Mouse (Mus musculus) heart, embryonic 12.5 days (tissue): ENCODE data around the gene Foxp1. TPM values are rescaled to one million over a fixed set of nuclear protein-coding genes. Genes with fewer than 3 reads are reported as not detected.

Experiments
- ATAC-seq: fragments of 200-750 bp; cut with Nextera tagmentation; 2 replicates; pipeline ENCODE4 v1.8.0; 2017; ENCODE audit warnings: moderate TSS enrichment, moderate library complexity; ENCODE audit not compliant: insufficient number of reproducible peaks, low FRiP score
- H3K27ac ChIP-seq: fragments of 300-500 bp; sonication (generic); 2 replicates; pipeline ENCODE4 v1.5.1; 2016; ENCODE audit warnings: mild to moderate bottlenecking, moderate library complexity; ENCODE audit not compliant: poor library complexity, severe bottlenecking
- H3K27me3 ChIP-seq: fragments of 300-500 bp; sonication (generic); replicated peaks from 2 replicates; pipeline ENCODE4 v1.6.1; 2016; ENCODE audit warnings: mild to moderate bottlenecking, moderate library complexity
- H3K36me3 ChIP-seq: fragments of 300-500 bp; sonication (generic); 2 replicates; pipeline ENCODE4 v1.6.1; 2016; ENCODE audit warnings: mild to moderate bottlenecking, moderate library complexity
- H3K4me1 ChIP-seq: fragments of 300-500 bp; sonication (generic); replicated peaks from 2 replicates; pipeline ENCODE4 v1.6.1; 2016; ENCODE audit warnings: mild to moderate bottlenecking
- H3K4me2 ChIP-seq: fragments of 300-500 bp; sonication (generic); 2 replicates; pipeline ENCODE4 v1.6.1; 2016; ENCODE audit warnings: mild to moderate bottlenecking, moderate library complexity
- H3K4me3 ChIP-seq: fragments of 300-500 bp; sonication (generic); 2 replicates; pipeline ENCODE4 v1.5.1; 2016; ENCODE audit warnings: mild to moderate bottlenecking
- H3K9ac ChIP-seq: fragments of 300-500 bp; sonication (generic); 2 replicates; pipeline ENCODE4 v1.6.1; 2016; ENCODE audit warnings: mild to moderate bottlenecking, moderate library complexity
- H3K9me3 ChIP-seq: fragments of 300-500 bp; sonication (generic); replicated peaks from 2 replicates; pipeline ENCODE4 v1.6.1; 2016; ENCODE audit warnings: mild to moderate bottlenecking, moderate library complexity
- WGBS: fragments of 180-500 bp; shearing (Covaris S2); methylation state at CpG from one replicate; pipeline ENCODE4 v1.1.7; 2016; 5-methylcytosine and 5-hydroxymethylcytosine counted together
- polyA plus RNA-seq: library from polyadenylated mRNA; unstranded; fragments of >200 nt; fragmentation: Nextera tagmentation; extraction: Ambion mirVana; gene quantifications from 2 replicates; pipeline ENCODE4 v1.2.1, GENCODE M21; 2016

The Foxp1 gene
- polyA plus RNA-seq, 1 experiment from 2014 or later: 91.1 TPM

GRCm38 (mm10) chr6:99146400-99146905 is 376.1 kb downstream of the Foxp1 start:
- H3K9ac ChIP-seq: no peak overlapping the region
- WGBS: 86% methylated on average over 7 of the region's 7 CpGs
- no peak for ATAC-seq
- H3K4me3 ChIP-seq: no peak overlapping the region
- peaks cover 17% of the 10 kb centered on the region for H3K4me1 ChIP-seq
- 0 out of 2 replicates have a peak, but pooled peaks cover 1% of the 10 kb centered on the region for H3K36me3 ChIP-seq
- H3K9me3 ChIP-seq: no peaks in the 10 kb centered on the region
- H3K4me2 ChIP-seq: no peak overlapping the region
- no peaks in the 10 kb centered on the region for H3K27me3 ChIP-seq
- no peak overlapping the region for H3K27ac ChIP-seq

GRCm38 (mm10) chr6:99145033-99145432 is 377.5 kb downstream of the Foxp1 start:
- 80% methylated on average over 7 of the region's 7 CpGs for WGBS
- no peaks in the 10 kb centered on the region for H3K27me3 ChIP-seq

GRCm38 (mm10) chr6:99143756-99144036 is 378.8 kb downstream of the Foxp1 start:
- H3K4me3 ChIP-seq: no peak overlapping the region
- H3K27me3 ChIP-seq: no peaks in the 10 kb centered on the region
- no peak for ATAC-seq
- H3K4me1 ChIP-seq: peaks cover 17% of the 10 kb centered on the region
- H3K4me2 ChIP-seq: no peak overlapping the region
- 72% methylated on average over 4 of the region's 4 CpGs for WGBS
- no peak overlapping the region for H3K9ac ChIP-seq
- no peaks in the 10 kb centered on the region for H3K9me3 ChIP-seq
- H3K27ac ChIP-seq: no peak overlapping the region
- no peaks in the 10 kb centered on the region for H3K36me3 ChIP-seq

More at GRCm38 (mm10) chr6:99145033-99145432, 377.5 kb downstream of the Foxp1 start:
- no peaks in the 10 kb centered on the region for H3K9me3 ChIP-seq
- no peaks in the 10 kb centered on the region for H3K36me3 ChIP-seq
- ATAC-seq: no peak
- no peak overlapping the region for H3K27ac ChIP-seq
- H3K4me2 ChIP-seq: no peak overlapping the region
- H3K4me1 ChIP-seq: peaks cover 17% of the 10 kb centered on the region
- no peak overlapping the region for H3K4me3 ChIP-seq
- no peak overlapping the region for H3K9ac ChIP-seq

GRCm38 (mm10) chr6:99142900-99143755 is 379.4 kb downstream of the Foxp1 start:
- Histone ChIP-seq H3K36me3 (no peaks in the 10 kb centered on the region), H3K4me2 (no peak overlapping the region), H3K4me1 (peaks cover 17% of the 10 kb centered on the region), H3K4me3 (no peak overlapping the region), H3K27ac (no peak overlapping the region), H3K9me3 (no peaks in the 10 kb centered on the region), H3K9ac (no peak overlapping the region), H3K27me3 (no peaks in the 10 kb centered on the region)
- WGBS: 73% methylated on average over 10 of the region's 10 CpGs
- ATAC-seq: no peak

- no peak overlapping the region for H3K4me2 ChIP-seq
- H3K9ac ChIP-seq: no peak overlapping the region
- 66% methylated on average over 11 of the region's 11 CpGs for WGBS
- H3K27ac ChIP-seq: no peak overlapping the region
- no peaks in the 10 kb centered on the region for H3K9me3 ChIP-seq
- peaks cover 17% of the 10 kb centered on the region for H3K4me1 ChIP-seq
- no peak overlapping the region for H3K4me3 ChIP-seq
- no peaks in the 10 kb centered on the region for H3K27me3 ChIP-seq
- H3K36me3 ChIP-seq: no peaks in the 10 kb centered on the region
- no peak for ATAC-seq
Observed at GRCm38 (mm10) chr6:99138041-99138440, 384.5 kb downstream of the Foxp1 start.

- H3K27me3 ChIP-seq: no peaks in the 10 kb centered on the region
- peaks cover 21% of the 10 kb centered on the region for H3K4me1 ChIP-seq
- H3K4me2 ChIP-seq: no peak overlapping the region
- no peaks in the 10 kb centered on the region for H3K9me3 ChIP-seq
- H3K36me3 ChIP-seq: no peaks in the 10 kb centered on the region
- WGBS: 79% methylated on average over 11 of the region's 11 CpGs
- H3K27ac ChIP-seq: no peak overlapping the region
- no peak overlapping the region for H3K4me3 ChIP-seq
- H3K9ac ChIP-seq: no peak overlapping the region
- ATAC-seq: no peak
Observed at GRCm38 (mm10) chr6:99137071-99137470, 385.4 kb downstream of the Foxp1 start.

GRCm38 (mm10) chr6:99135938-99136729 is 386.4 kb downstream of the Foxp1 start:
- H3K36me3 ChIP-seq: no peaks in the 10 kb centered on the region
- no peaks in the 10 kb centered on the region for H3K27me3 ChIP-seq
- no peak overlapping the region for H3K4me3 ChIP-seq
- peaks cover 27% of the 10 kb centered on the region for H3K4me1 ChIP-seq
- ATAC-seq: no peak
- no peak overlapping the region for H3K4me2 ChIP-seq
- peak overlapping the region; percentile 15; the same call in 1 of the 2 replicates for H3K27ac ChIP-seq
- H3K9me3 ChIP-seq: no peaks in the 10 kb centered on the region
- no peak overlapping the region for H3K9ac ChIP-seq
- 37% methylated on average over 11 of the region's 11 CpGs for WGBS

- H3K9me3 ChIP-seq: no peaks in the 10 kb centered on the region
- H3K36me3 ChIP-seq: no peaks in the 10 kb centered on the region
- peak overlapping the region; percentile 35; the same call in 1 of the 2 replicates for H3K27ac ChIP-seq
- WGBS: 69% methylated on average over 4 of the region's 4 CpGs
- peaks cover 34% of the 10 kb centered on the region for H3K4me1 ChIP-seq
- no peak overlapping the region for H3K4me2 ChIP-seq
- no peak overlapping the region for H3K9ac ChIP-seq
- no peak overlapping the region for H3K4me3 ChIP-seq
- ATAC-seq: no peak
- H3K27me3 ChIP-seq: no peaks in the 10 kb centered on the region
Observed at GRCm38 (mm10) chr6:99131815-99132214, 390.7 kb downstream of the Foxp1 start.

- no peaks in the 10 kb centered on the region for H3K36me3 ChIP-seq
- H3K9ac ChIP-seq: no peak overlapping the region
- 64% methylated on average over 10 of the region's 10 CpGs for WGBS
- no peak overlapping the region for H3K4me3 ChIP-seq
- H3K4me1 ChIP-seq: peaks cover 30% of the 10 kb centered on the region
- 0 out of 2 replicates have a peak overlapping the region, but pooled peaks have one; percentile 35 for H3K27ac ChIP-seq
- no peaks in the 10 kb centered on the region for H3K27me3 ChIP-seq
- H3K4me2 ChIP-seq: peak overlapping the region; percentile 31
- H3K9me3 ChIP-seq: no peaks in the 10 kb centered on the region
- no peak for ATAC-seq
Observed at GRCm38 (mm10) chr6:99130758-99131410, 391.6 kb downstream of the Foxp1 start.

- Histone ChIP-seq H3K9me3 (no peaks in the 10 kb centered on the region), H3K27me3 (no peaks in the 10 kb centered on the region), H3K4me2 (no peak overlapping the region), H3K4me3 (no peak overlapping the region), H3K4me1 (peaks cover 12% of the 10 kb centered on the region), H3K27ac (no peak overlapping the region), H3K36me3 (no peaks in the 10 kb centered on the region), H3K9ac (no peak overlapping the region)
- 78% methylated on average over 9 of the region's 9 CpGs for WGBS
- no peak for ATAC-seq
Observed at GRCm38 (mm10) chr6:99126717-99127116, 395.8 kb downstream of the Foxp1 start.
